ENCODE assay signal across 7 mouse cellular contexts in the genomic region with DNA sequence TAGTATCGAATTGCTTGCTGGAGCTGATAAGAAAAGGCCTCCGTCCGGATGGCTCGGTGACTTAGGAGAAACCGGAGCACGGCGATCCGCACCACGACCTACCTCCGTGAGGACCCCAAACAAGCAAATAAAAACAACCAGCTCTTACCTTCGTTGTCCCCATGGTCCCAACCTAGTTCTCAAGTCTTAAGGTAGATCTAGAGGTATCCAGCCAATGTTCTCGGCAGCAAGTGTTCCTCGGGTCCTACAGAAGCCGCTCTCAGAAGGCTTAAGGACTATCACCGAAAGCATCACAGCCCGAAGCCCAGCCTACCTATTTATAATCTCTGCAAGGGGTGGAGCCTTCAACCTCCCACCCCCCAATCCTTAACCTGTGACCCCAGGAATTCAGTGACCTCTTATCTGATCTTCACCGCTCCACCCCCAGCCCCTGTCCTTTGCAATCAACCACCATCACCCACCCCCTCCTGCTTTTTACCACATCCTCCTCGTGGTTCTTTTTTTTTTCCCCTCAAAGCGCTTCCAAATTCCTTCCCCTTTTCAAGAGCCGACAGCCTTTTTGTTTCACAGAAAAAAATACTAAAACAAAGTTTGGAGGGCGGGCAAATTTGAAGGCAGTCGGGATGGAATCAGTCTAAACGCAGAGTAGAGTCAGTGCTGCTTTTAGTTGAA. TPM values are rescaled to one million over a fixed set of nuclear protein-coding genes. Genes with fewer than 3 reads are reported as not detected.
DNase-seq lines count a peak whose midpoint lies in the region; ATAC-seq and TF ChIP-seq lines count a peak whose summit lies in the region.

No protein-coding gene starts in this region.

- H3K79me2 ChIP-seq in MEL (ENCODE audit: control insufficient read depth, insufficient read depth, low read length, poor library complexity) = peaks cover 19% of the 10 kb centered on the region

- intact Hi-C loops in left cerebral cortex, postnatal 4 days (cut with DNase I) = no loop called here

- H3K27ac ChIP-seq in MEL (ENCODE audit: control insufficient read depth, low read depth, low read length) = peak overlapping the region; percentile 74
- no peak overlapping the region for H3K27ac ChIP-seq in forebrain, embryonic 12.5 days
- H3K27ac ChIP-seq in midbrain, embryonic 11.5 days (ENCODE audit: low read depth, low read length) = no peak overlapping the region
- H3K27ac ChIP-seq in stomach, embryonic 15.5 days = no peak overlapping the region

- H3K4me2 ChIP-seq in forebrain, embryonic 12.5 days = peak overlapping the region; percentile 78
- peak overlapping the region; percentile 83 for H3K4me2 ChIP-seq in midbrain, embryonic 11.5 days
- peak overlapping the region; percentile 80 for H3K4me2 ChIP-seq in stomach, embryonic 15.5 days

- peak; percentile 53 for ATAC-seq in forebrain, embryonic 12.5 days (ENCODE audit: low FRiP score)
- ATAC-seq in midbrain, embryonic 11.5 days (ENCODE audit: low FRiP score) = peak; percentile 58
- no peak; the same call in 1 of the 2 replicates for ATAC-seq in stomach, embryonic 15.5 days (ENCODE audit: insufficient read depth, low FRiP score, low read depth)

- no peaks in the 10 kb centered on the region for H3K9me3 ChIP-seq in MEL (replicated peaks; ENCODE audit: insufficient read depth, low read length)
- H3K9me3 ChIP-seq in forebrain, embryonic 12.5 days = no peaks in the 10 kb centered on the region
- no peaks in the 10 kb centered on the region for H3K9me3 ChIP-seq in midbrain, embryonic 11.5 days (ENCODE audit: control insufficient read depth, low read length)
- no peaks in the 10 kb centered on the region for H3K9me3 ChIP-seq in stomach, embryonic 15.5 days

- H3K36me3 ChIP-seq in MEL (ENCODE audit: control insufficient read depth in 1 of 2, insufficient read depth in 2 of 2, low read length in 2 of 2) = peaks cover 6 to 17% of the 10 kb centered on the region in 2 experiments; a peak in 3 of 4 replicates
- H3K36me3 ChIP-seq in forebrain, embryonic 12.5 days (replicated peaks) = no peaks in the 10 kb centered on the region
- no peaks in the 10 kb centered on the region for H3K36me3 ChIP-seq in midbrain, embryonic 11.5 days (ENCODE audit: control insufficient read depth, insufficient read depth, low read length)
- no peaks in the 10 kb centered on the region for H3K36me3 ChIP-seq in stomach, embryonic 15.5 days

- TF ChIP-seq RAD21 in MEL (IDR thresholded peaks at IDR 0.05; ENCODE audit: low read depth, low read length) = no peak

- H3K9ac ChIP-seq in MEL (ENCODE audit: control insufficient read depth, low read depth, low read length, poor library complexity, severe bottlenecking) = peak overlapping the region; percentile 65
- H3K9ac ChIP-seq in forebrain, embryonic 12.5 days = peak overlapping the region; percentile 54
- H3K9ac ChIP-seq in midbrain, embryonic 11.5 days (ENCODE audit: low read length) = peak overlapping the region; percentile 55
- H3K9ac ChIP-seq in stomach, embryonic 15.5 days = no peak overlapping the region

- peak overlapping the region; percentile 74 to 79 for H3K4me3 ChIP-seq in MEL (ENCODE audit: control insufficient read depth in 1 of 2, insufficient read depth in 1 of 2, low read depth in 2 of 2, low read length in 2 of 2)
- peak overlapping the region; percentile 49 for H3K4me3 ChIP-seq in forebrain, embryonic 12.5 days (replicated peaks)
- H3K4me3 ChIP-seq in midbrain, embryonic 11.5 days (ENCODE audit: low read depth, low read length) = peak overlapping the region; percentile 49
- peak overlapping the region; percentile 47 for H3K4me3 ChIP-seq in stomach, embryonic 15.5 days (replicated peaks)

- no peak for TF ChIP-seq CTCF in MEL (IDR thresholded peaks at IDR 0.05 in 2 of 3, conservative IDR thresholded peaks at IDR 0.05 in 1 of 3; ENCODE audit: control insufficient read depth in 1 of 3, insufficient read depth in 1 of 3, low read depth in 2 of 3, low read length in 3 of 3, poor library complexity in 1 of 3, severe bottlenecking in 1 of 3)
- no peak for TF ChIP-seq CTCF in brain, embryonic 14.5 days (IDR thresholded peaks at IDR 0.05; ENCODE audit: borderline replicate concordance, extremely low read depth, insufficient read depth, insufficient read length)

- peak; percentile 66 to 89; a peak in 3 of 4 replicates for TF ChIP-seq POLR2A in MEL (IDR thresholded peaks at IDR 0.05; ENCODE audit: control insufficient read depth in 1 of 2, insufficient read depth in 1 of 2, low read depth in 1 of 2, low read length in 2 of 2, poor library complexity in 1 of 2)
- TF ChIP-seq POLR2A in brain, embryonic 14.5 days (IDR thresholded peaks at IDR 0.05; ENCODE audit: borderline replicate concordance, extremely low read depth, insufficient read depth, insufficient read length, poor library complexity, severe bottlenecking) = 0 out of 2 replicates have a peak, but pooled peaks have one; percentile 13

- H3K27me3 ChIP-seq in MEL (ENCODE audit: control insufficient read depth in 1 of 2, insufficient read depth in 2 of 2, low read length in 2 of 2) = no peaks in the 10 kb centered on the region
- peaks cover 37% of the 10 kb centered on the region for H3K27me3 ChIP-seq in forebrain, embryonic 12.5 days
- H3K27me3 ChIP-seq in midbrain, embryonic 11.5 days (ENCODE audit: control insufficient read depth, insufficient read depth, low read length) = peaks cover 22% of the 10 kb centered on the region; the same call in 1 of the 2 replicates
- 0 out of 2 replicates have a peak, but pooled peaks cover 8% of the 10 kb centered on the region for H3K27me3 ChIP-seq in stomach, embryonic 15.5 days (replicated peaks)

- DNase-seq in MEL (ENCODE audit: low read depth, low spot score) = peak; percentile 95
- peak; percentile 86 for DNase-seq in brain, embryonic 14.5 days (ENCODE audit: low read depth)
- DNase-seq in induced T-regulatory cell, adult 2 months (ENCODE audit: low read depth) = peak; percentile 91
- DNase-seq in left cerebral cortex, postnatal 4 days = peak; percentile 24
- peak; percentile 97 for DNase-seq in midbrain, embryonic 11.5 days (ENCODE audit: low spot score, missing footprints)

- H3K4me1 ChIP-seq in MEL (ENCODE audit: control insufficient read depth in 1 of 2, insufficient read depth in 2 of 2, low read length in 2 of 2) = peaks cover 2 to 23% of the 10 kb centered on the region in 2 experiments; a peak in 2 of 4 replicates
- peaks cover 17% of the 10 kb centered on the region for H3K4me1 ChIP-seq in forebrain, embryonic 12.5 days
- H3K4me1 ChIP-seq in midbrain, embryonic 11.5 days (ENCODE audit: control insufficient read depth, insufficient read depth, low read length) = peaks cover 7% of the 10 kb centered on the region; the same call in 1 of the 2 replicates
- H3K4me1 ChIP-seq in stomach, embryonic 15.5 days = 0 out of 2 replicates have a peak, but pooled peaks cover 3% of the 10 kb centered on the region

- WGBS in forebrain, embryonic 12.5 days = under 1% methylated on average over 23 of the region's 23 CpGs
- under 1% methylated on average over 23 of the region's 23 CpGs for WGBS in midbrain, embryonic 11.5 days
- WGBS in stomach, embryonic 15.5 days = 1% methylated on average over 23 of the region's 23 CpGs

- TF ChIP-seq EP300 in MEL (IDR thresholded peaks at IDR 0.05; ENCODE audit: low read depth in 1 of 2, low read length in 2 of 2) = peak; percentile 81 to 90

TF ChIP-seq in MEL, 35 proteins besides CTCF, POLR2A, EP300 and RAD21 (continues in another document):
- peak; percentile 89 for TF ChIP-seq RCOR1 (IDR thresholded peaks at IDR 0.05; ENCODE audit: low read depth, low read length)
- TF ChIP-seq ZNF384 (IDR thresholded peaks at IDR 0.05; ENCODE audit: low read depth, low read length) = peak; percentile 99
- peak; percentile 45; the same call in 1 of the 2 replicates for TF ChIP-seq ELF1 (IDR thresholded peaks at IDR 0.05; ENCODE audit: low read depth, low read length)
- no peak for TF ChIP-seq CHD1 (IDR thresholded peaks at IDR 0.05; ENCODE audit: low read depth, low read length)
- no peak for TF ChIP-seq E2F4 (IDR thresholded peaks at IDR 0.05; ENCODE audit: borderline replicate concordance, low read depth, low read length)
- TF ChIP-seq ZKSCAN1 (IDR thresholded peaks at IDR 0.05; ENCODE audit: low read depth, low read length) = peak; percentile 31; the same call in 1 of the 2 replicates
- TF ChIP-seq TAL1 (IDR thresholded peaks at IDR 0.05; ENCODE audit: low read length) = no peak
- no peak for TF ChIP-seq POLR2AphosphoS2 (IDR thresholded peaks at IDR 0.05; ENCODE audit: low read length)
- TF ChIP-seq GABPA (IDR thresholded peaks at IDR 0.05; ENCODE audit: low read depth, low read length) = no peak
- TF ChIP-seq JUND (IDR thresholded peaks at IDR 0.05; ENCODE audit: low read depth, low read length) = 0 out of 2 replicates have a peak, but pooled peaks have one; percentile 33
- 0 out of 2 replicates have a peak, but pooled peaks have one; percentile 17 for TF ChIP-seq UBTF (IDR thresholded peaks at IDR 0.05; ENCODE audit: borderline replicate concordance, insufficient read depth, low read depth, low read length)
- TF ChIP-seq ZMIZ1 (IDR thresholded peaks at IDR 0.05; ENCODE audit: low read depth, low read length) = peak; percentile 98
- TF ChIP-seq CHD2 (IDR thresholded peaks at IDR 0.05; ENCODE audit: low read length) = peak; percentile 72
- peak; percentile 64 for TF ChIP-seq MAX (IDR thresholded peaks at IDR 0.05; ENCODE audit: low read length)

RNA-seq across cellular contexts. Expression of a gene that starts 35.1 kb away (rescaled TPM):
- total RNA-seq in MEL (2012; rRNA removed) = not detected in 2 replicates
- under 1 TPM in 1 of 2 experiments, not detected in 1; 0.63 TPM for polyA plus RNA-seq in MEL (2012; ENCODE audit: insufficient read depth in 1 of 2, insufficient read length in 2 of 2, low read depth in 1 of 2, low replicate concordance in 2 of 2, missing spikeins in 1 of 2)
- polyA plus RNA-seq in brain, embryonic 14.5 days (2012; rRNA removed) = 0.22 and 0.23 TPM in 2 replicates
- polyA plus RNA-seq in forebrain, embryonic 12.5 days (2016; fragmentation: Nextera tagmentation; extraction: Ambion mirVana) = 0.19 and 0.22 TPM in 2 replicates
- not detected for total RNA-seq in left cerebral cortex, postnatal 4 days (2021)
- 0.22 TPM in 1 of 2 replicates, not detected in the other for polyA plus RNA-seq in midbrain, embryonic 11.5 days (2014; fragmentation: Nextera tagmentation; extraction: Ambion mirVana)
- polyA plus RNA-seq in stomach, embryonic 15.5 days (2015; fragmentation: Nextera tagmentation; extraction: Ambion mirVana) = 0.08 and 0.46 TPM in 2 replicates

RNA-seq across cellular contexts. Expression of a gene that starts 59.1 kb away (rescaled TPM):
- 78.4 and 108 TPM in 2 replicates for total RNA-seq in MEL (2012; rRNA removed)
- 10 to 100 TPM in 1 of 2 experiments, not detected in 1; 93.4 TPM for polyA plus RNA-seq in MEL (2012; ENCODE audit: insufficient read depth in 1 of 2, insufficient read length in 2 of 2, low read depth in 1 of 2, low replicate concordance in 2 of 2, missing spikeins in 1 of 2)
- polyA plus RNA-seq in brain, embryonic 14.5 days (2012; rRNA removed) = 25.9 and 36.3 TPM in 2 replicates
- 17.7 and 24.2 TPM in 2 replicates for polyA plus RNA-seq in forebrain, embryonic 12.5 days (2016; fragmentation: Nextera tagmentation; extraction: Ambion mirVana)
- total RNA-seq in left cerebral cortex, postnatal 4 days (2021) = 10 to 100 TPM; 62.9 to 73.9 TPM
- polyA plus RNA-seq in midbrain, embryonic 11.5 days (2014; fragmentation: Nextera tagmentation; extraction: Ambion mirVana) = 24.4 and 25.5 TPM in 2 replicates
- polyA plus RNA-seq in stomach, embryonic 15.5 days (2015; fragmentation: Nextera tagmentation; extraction: Ambion mirVana) = 11.0 and 11.9 TPM in 2 replicates

Comparison
In these comparisons a context has a peak if more than half of its experiments do, and no peak if none do; other contexts are left out.
1. DNase-seq: peak in every context shown above with its lines; median percentile 97 in midbrain, embryonic 11.5 days; 95 in MEL; 91 in induced T-regulatory cell, adult 2 months; 86 in brain, embryonic 14.5 days; 24 in left cerebral cortex, postnatal 4 days.